ENCODE assay signal across 16 mouse cellular contexts in the genomic region with DNA sequence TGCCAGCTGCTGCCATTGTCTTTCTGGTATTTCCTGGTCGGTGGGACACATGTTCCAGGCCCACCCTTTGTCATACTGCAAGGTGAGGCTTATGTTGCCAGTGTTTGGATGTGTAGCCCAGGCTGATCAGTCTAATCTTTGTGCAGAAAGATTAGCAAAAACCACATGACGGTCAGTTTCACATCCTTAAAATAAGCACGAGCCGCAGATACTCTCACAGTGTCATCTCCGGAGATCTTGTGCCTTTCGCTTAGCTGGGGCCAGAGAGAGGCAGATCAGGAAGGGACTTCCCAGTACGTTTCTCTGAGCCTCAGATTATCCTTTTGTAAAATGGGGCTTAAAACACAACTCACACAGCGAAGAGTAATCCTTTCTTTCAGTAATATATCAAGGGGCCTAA. TPM values are rescaled to one million over a fixed set of nuclear protein-coding genes. Genes with fewer than 3 reads are reported as not detected.
DNase-seq lines count a peak whose midpoint lies in the region; ATAC-seq and TF ChIP-seq lines count a peak whose summit lies in the region.
"Had no signal": no experiment of that assay in that cellular context is flagged by ENCODE, and none has a peak within 500 bp of the region (broad histone marks: within the 10 kb centered on the region; RNA-seq: fewer than 3 reads in every experiment).

No protein-coding gene starts in this region.

- H3K27ac ChIP-seq in kidney, adult 2 months (ENCODE audit: insufficient read depth, low read depth, low read length), result no peak overlapping the region
- peak overlapping the region; percentile 61 for H3K27ac ChIP-seq in testis, adult 2 months (ENCODE audit: control insufficient read depth, insufficient read depth, low read depth, low read length)
- no peak overlapping the region for H3K27ac ChIP-seq in forebrain, postnatal 0 days (ENCODE audit: low read depth, low read length)
- H3K27ac ChIP-seq: hindbrain, embryonic 10.5 days; limb, embryonic 10.5 days; midbrain, embryonic 13.5 days had no signal

- H3K36me3 ChIP-seq in kidney, adult 2 months (ENCODE audit: control insufficient read depth, insufficient read depth, low read length), result no peaks in the 10 kb centered on the region
- H3K36me3 ChIP-seq in testis, adult 2 months (ENCODE audit: control insufficient read depth, insufficient read depth, low read length), result no peaks in the 10 kb centered on the region
- H3K36me3 ChIP-seq in forebrain, postnatal 0 days (ENCODE audit: insufficient read depth), result no peaks in the 10 kb centered on the region
- H3K36me3 ChIP-seq: hindbrain, embryonic 10.5 days; limb, embryonic 10.5 days; midbrain, embryonic 13.5 days had no signal

- H3K27me3 ChIP-seq in kidney, adult 2 months (replicated peaks; ENCODE audit: control insufficient read depth, insufficient read depth, low read length), result no peaks in the 10 kb centered on the region; the same call in 1 of the 2 replicates
- H3K27me3 ChIP-seq in testis, adult 2 months (ENCODE audit: control insufficient read depth, insufficient read depth, low read length), result no peaks in the 10 kb centered on the region
- H3K27me3 ChIP-seq in forebrain, postnatal 0 days (ENCODE audit: insufficient read depth, low read length), result no peaks in the 10 kb centered on the region

- H3K4me2 ChIP-seq in forebrain, postnatal 0 days (ENCODE audit: low read depth), result no peak overlapping the region
- H3K4me2 ChIP-seq: midbrain, embryonic 13.5 days had no signal

- H3K4me3 ChIP-seq in kidney, adult 2 months (ENCODE audit: insufficient read depth, low read depth, low read length), result no peak overlapping the region
- H3K4me3 ChIP-seq in testis, adult 2 months (ENCODE audit: control insufficient read depth, low read depth, low read length), result no peak overlapping the region
- H3K4me3 ChIP-seq in forebrain, postnatal 0 days (ENCODE audit: low read depth, low read length), result no peak overlapping the region
- H3K4me3 ChIP-seq: hindbrain, embryonic 10.5 days; limb, embryonic 10.5 days; midbrain, embryonic 13.5 days had no signal

- 85% methylated on average over 8 of the region's 8 CpGs for WGBS in kidney, adult 2 months
- WGBS in forebrain, postnatal 0 days, result 58% methylated on average over 8 of the region's 8 CpGs

- no peaks in the 10 kb centered on the region for H3K4me1 ChIP-seq in kidney, adult 2 months (ENCODE audit: control insufficient read depth, insufficient read depth, low read length)
- H3K4me1 ChIP-seq in testis, adult 2 months (ENCODE audit: control insufficient read depth, insufficient read depth, low read length), result peaks cover 2% of the 10 kb centered on the region
- no peaks in the 10 kb centered on the region for H3K4me1 ChIP-seq in forebrain, postnatal 0 days (ENCODE audit: insufficient read depth)
- H3K4me1 ChIP-seq: hindbrain, embryonic 10.5 days; limb, embryonic 10.5 days had no signal

- peak; percentile 2 for DNase-seq in kidney, adult 2 months
- DNase-seq in kidney, postnatal 10 days, result no peak
- DNase-seq in testis, postnatal 14 days (ENCODE audit: low spot score), result no peak
- no peak for DNase-seq in forebrain, postnatal 0 days
- DNase-seq: cerebellum, adult 11-12 months; gastrocnemius, postnatal 36 days; lung, adult 2 months had no signal

- peak; percentile 76 for ATAC-seq in megakaryocyte progenitor cell, adult 5-6 weeks (replicated peaks; ENCODE audit: poor library complexity)
- ATAC-seq in frontal cortex, adult (ENCODE audit: low TSS enrichment), result no peak
- no peak for ATAC-seq in forebrain, postnatal 0 days
- ATAC-seq: activated CD4-positive, CD25-positive, alpha-beta regulatory T cell, adult 4 months; forebrain, embryonic 14.5 days; midbrain, embryonic 13.5 days had no signal

- H3K9me3 ChIP-seq in forebrain, postnatal 0 days (ENCODE audit: low read length), result no peaks in the 10 kb centered on the region
- H3K9me3 ChIP-seq: hindbrain, embryonic 10.5 days; limb, embryonic 10.5 days; midbrain, embryonic 13.5 days had no signal

- no peak for TF ChIP-seq CTCF in kidney, adult 2 months (conservative IDR thresholded peaks at IDR 0.05; ENCODE audit: insufficient read depth, insufficient read length, low read depth, low read length)
- TF ChIP-seq CTCF in testis, adult 2 months (IDR thresholded peaks at IDR 0.05; ENCODE audit: control insufficient read depth, insufficient read depth, insufficient replicate concordance, low read depth, low read length), result no peak
- no peak for TF ChIP-seq CTCF in forebrain, postnatal 0 days (IDR thresholded peaks at IDR 0.05; ENCODE audit: low read depth)

- H3K9ac ChIP-seq in forebrain, postnatal 0 days, result no peak overlapping the region
- H3K9ac ChIP-seq: midbrain, embryonic 13.5 days had no signal

- no peak for TF ChIP-seq POLR2A in kidney, adult 2 months (IDR thresholded peaks at IDR 0.05; ENCODE audit: low read depth, low read length)
- TF ChIP-seq POLR2A in testis, adult 2 months (IDR thresholded peaks at IDR 0.05; ENCODE audit: control insufficient read depth, low read depth, low read length), result no peak

RNA-seq across cellular contexts. Expression of a gene that starts 40.4 kb away (rescaled TPM):
- 0.08 TPM in 1 of 2 replicates, not detected in the other for polyA plus RNA-seq in kidney, adult 2 months (2012; rRNA removed)
- polyA plus RNA-seq in testis, adult 2 months (2012; rRNA removed), result 21.2 and 22.6 TPM in 2 replicates
- 0.59 TPM in 1 of 2 replicates, not detected in the other for total RNA-seq in megakaryocyte progenitor cell, adult 5-6 weeks (2015)
- total RNA-seq in megakaryocyte progenitor cell, adult 5-6 weeks (2017), result 0.42 TPM in 1 of 2 replicates, not detected in the other
- total RNA-seq in forebrain, postnatal 0 days (2014; rRNA removed), result 0.23 and 0.90 TPM in 2 replicates
- 0.39 and 0.44 TPM in 2 replicates for polyA plus RNA-seq in forebrain, postnatal 0 days (2015; fragmentation: Nextera tagmentation; extraction: Ambion mirVana)
- polyA plus RNA-seq: activated CD4-positive, CD25-positive, alpha-beta regulatory T cell, adult 4 months; hindbrain, embryonic 10.5 days; limb, embryonic 10.5 days; neural tube, embryonic 11.5 days had no signal

RNA-seq across cellular contexts. Expression of a gene that starts 54.3 kb away (rescaled TPM):
- polyA plus RNA-seq in kidney, adult 2 months (2012; rRNA removed), result 2.4 and 3.4 TPM in 2 replicates
- 1.7 and 1.8 TPM in 2 replicates for polyA plus RNA-seq in testis, adult 2 months (2012; rRNA removed)
- 41.4 and 52.2 TPM in 2 replicates for total RNA-seq in megakaryocyte progenitor cell, adult 5-6 weeks (2015)
- 46.4 and 58.3 TPM in 2 replicates for total RNA-seq in megakaryocyte progenitor cell, adult 5-6 weeks (2017)
- 39.5 and 43.9 TPM in 2 replicates for total RNA-seq in forebrain, postnatal 0 days (2014; rRNA removed)
- polyA plus RNA-seq in forebrain, postnatal 0 days (2015; fragmentation: Nextera tagmentation; extraction: Ambion mirVana), result 10.7 and 19.5 TPM in 2 replicates

Comparison
In these comparisons a context has a peak if more than half of its experiments do, and no peak if none do; other contexts are left out.
1. RNA of a gene that starts 40.4 kb away (polyA plus RNA-seq): 21.2 to 22.6 TPM in testis, adult 2 months; 0.39 to 0.44 TPM in forebrain, postnatal 0 days and 0.08 TPM in kidney, adult 2 months; every median in the first group is over 10 times any median in the second.